ENCODE assay signal across 25 mouse cellular contexts in genomic region chr8:122829396-122829795, GRCm38 (mm10). TPM values are rescaled to one million over a fixed set of nuclear protein-coding genes. Genes with fewer than 3 reads are reported as not detected.
A peak's percentile ranks its signal among the peaks of the same experiment; 100 is the strongest.
DNase-seq lines count a peak whose midpoint lies in the region; ATAC-seq and TF ChIP-seq lines count a peak whose summit lies in the region.
"Had no signal": no experiment of that assay in that cellular context is flagged by ENCODE, and none has a peak within 500 bp of the region (broad histone marks: within the 10 kb centered on the region; RNA-seq: fewer than 3 reads in every experiment).

No protein-coding gene starts in this region.

- H3K27me3 ChIP-seq in thymus, adult 2 months (ENCODE audit: control insufficient read depth, insufficient read depth, low read length): no peaks in the 10 kb centered on the region
- peaks cover 27% of the 10 kb centered on the region for H3K27me3 ChIP-seq in forebrain, embryonic 13.5 days
- H3K27me3 ChIP-seq: embryonic facial prominence, embryonic 12.5 days; embryonic facial prominence, embryonic 15.5 days; forebrain, embryonic 15.5 days; hindbrain, embryonic 15.5 days; intestine, embryonic 15.5 days; Patski had no signal

- 94% methylated on average over 3 of the region's 3 CpGs for WGBS in thymus, adult 2 months
- WGBS in forebrain, embryonic 13.5 days: 82% methylated on average over 3 of the region's 3 CpGs

- H3K4me3 ChIP-seq in thymus, adult 2 months (ENCODE audit: control insufficient read depth, insufficient read depth, low read length): no peak overlapping the region
- H3K4me3 ChIP-seq in forebrain, embryonic 13.5 days: no peak overlapping the region
- H3K4me3 ChIP-seq: embryonic facial prominence, embryonic 12.5 days; embryonic facial prominence, embryonic 15.5 days; forebrain, embryonic 15.5 days; heart, embryonic 13.5 days; hindbrain, embryonic 15.5 days; intestine, embryonic 15.5 days had no signal

- no peaks in the 10 kb centered on the region for H3K36me3 ChIP-seq in thymus, adult 2 months (ENCODE audit: control insufficient read depth, insufficient read depth, low read length)
- H3K36me3 ChIP-seq in forebrain, embryonic 13.5 days (ENCODE audit: poor library complexity, severe bottlenecking): no peaks in the 10 kb centered on the region
- H3K36me3 ChIP-seq: embryonic facial prominence, embryonic 12.5 days; embryonic facial prominence, embryonic 15.5 days; forebrain, embryonic 15.5 days; heart, embryonic 13.5 days; hindbrain, embryonic 15.5 days; intestine, embryonic 15.5 days had no signal

- no peak overlapping the region for H3K4me2 ChIP-seq in forebrain, embryonic 13.5 days
- H3K4me2 ChIP-seq: embryonic facial prominence, embryonic 12.5 days; embryonic facial prominence, embryonic 15.5 days; forebrain, embryonic 15.5 days; heart, embryonic 13.5 days; hindbrain, embryonic 15.5 days; intestine, embryonic 15.5 days had no signal

- TF ChIP-seq POLR2A in thymus, adult 2 months (IDR thresholded peaks at IDR 0.05; ENCODE audit: control insufficient read depth, extremely low read depth, insufficient read depth, low read length, poor library complexity): no peak

- H3K27ac ChIP-seq in thymus, adult 2 months (ENCODE audit: control insufficient read depth, insufficient read depth, low read length): no peak overlapping the region
- H3K27ac ChIP-seq in forebrain, embryonic 13.5 days: no peak overlapping the region
- H3K27ac ChIP-seq: embryonic facial prominence, embryonic 12.5 days; embryonic facial prominence, embryonic 15.5 days; forebrain, embryonic 15.5 days; heart, embryonic 13.5 days; hindbrain, embryonic 15.5 days; intestine, embryonic 15.5 days had no signal

- H3K9me3 ChIP-seq in forebrain, embryonic 13.5 days (replicated peaks): no peaks in the 10 kb centered on the region
- H3K9me3 ChIP-seq: embryonic facial prominence, embryonic 12.5 days; embryonic facial prominence, embryonic 15.5 days; forebrain, embryonic 15.5 days; heart, embryonic 13.5 days; hindbrain, embryonic 15.5 days; intestine, embryonic 15.5 days had no signal

- peaks cover 32% of the 10 kb centered on the region for H3K4me1 ChIP-seq in thymus, adult 2 months (replicated peaks; ENCODE audit: control insufficient read depth, insufficient read depth, low read length)
- H3K4me1 ChIP-seq in forebrain, embryonic 13.5 days: peaks cover 17% of the 10 kb centered on the region
- H3K4me1 ChIP-seq: intestine, embryonic 15.5 days had no signal

- H3K9ac ChIP-seq in forebrain, embryonic 13.5 days: no peak overlapping the region
- H3K9ac ChIP-seq: embryonic facial prominence, embryonic 12.5 days; embryonic facial prominence, embryonic 15.5 days; forebrain, embryonic 15.5 days; heart, embryonic 13.5 days; hindbrain, embryonic 15.5 days; intestine, embryonic 15.5 days had no signal

- ATAC-seq in forebrain, embryonic 13.5 days: no peak
- ATAC-seq: intestine, embryonic 15.5 days; Patski had no signal

- no peak for TF ChIP-seq CTCF in thymus, adult 2 months (IDR thresholded peaks at IDR 0.05; ENCODE audit: borderline replicate concordance, control insufficient read depth, extremely low read depth, insufficient read depth, low read length, poor library complexity)

- peak; percentile 47 for DNase-seq in cerebellum, adult 11-12 months
- DNase-seq in cerebellum, postnatal 4 days (ENCODE audit: low spot score in 2 of 2): no peak
- peak; percentile 19 for DNase-seq in thymus, postnatal 4 days
- no peak for DNase-seq in thymus, adult 2 months
- DNase-seq in brain, adult 2 months (ENCODE audit: low read depth, low spot score): peak; percentile 45
- DNase-seq: adrenal gland, adult 2 months; adrenal gland, postnatal 14 days; B cell, adult 2 months; cerebellum, adult 18-20 months; cerebellum, adult 9-10 months; cerebellum, postnatal 14 days; gastrocnemius, postnatal 25 days; heart, adult 18-20 months; heart, postnatal 14 days; heart, postnatal 4 days; kidney, adult 11 months had no signal

RNA-seq across cellular contexts. Expression of gene Cdh15, which starts 18.4 kb away (rescaled TPM):
- 0.11 and 0.13 TPM in 2 replicates for polyA plus RNA-seq in thymus, adult 2 months (2012; rRNA removed)
- polyA plus RNA-seq in forebrain, embryonic 13.5 days (2015; fragmentation: Nextera tagmentation; extraction: Ambion mirVana): 0.28 and 0.74 TPM in 2 replicates
- polyA plus RNA-seq: gonadal fat pad, adult 2 months had no signal

RNA-seq across cellular contexts. Expression of gene Acsf3, which starts 54.1 kb away (rescaled TPM):
- 17.5 and 19.6 TPM in 2 replicates for polyA plus RNA-seq in thymus, adult 2 months (2012; rRNA removed)
- 15.4 and 17.4 TPM in 2 replicates for polyA plus RNA-seq in forebrain, embryonic 13.5 days (2015; fragmentation: Nextera tagmentation; extraction: Ambion mirVana)

Comparison
In these comparisons a context has a peak if more than half of its experiments do, and no peak if none do; other contexts are left out.
1. DNase-seq: peak in cerebellum, adult 11-12 months (single experiment), thymus, postnatal 4 days (single experiment) and brain, adult 2 months (single experiment); none in cerebellum, postnatal 4 days (0 of 2) and thymus, adult 2 months (single experiment).